Mouse (Mus musculus) kidney, postnatal 25 days (tissue): ENCODE measurements around the gene Gm9803.
"Not testable (repeated sequence)": the region's sequence is repeated elsewhere in the genome, so short reads cannot be mapped to it uniquely, and the experiment has no call there.

Source experiments
- DNase-seq, 2 experiments: peaks; one replicate each; pipeline ENCODE4 v3.0.0; 2021; ENCODE audit warnings: mixed read lengths in 2 of 2

Gene Gm9803

DNA sequence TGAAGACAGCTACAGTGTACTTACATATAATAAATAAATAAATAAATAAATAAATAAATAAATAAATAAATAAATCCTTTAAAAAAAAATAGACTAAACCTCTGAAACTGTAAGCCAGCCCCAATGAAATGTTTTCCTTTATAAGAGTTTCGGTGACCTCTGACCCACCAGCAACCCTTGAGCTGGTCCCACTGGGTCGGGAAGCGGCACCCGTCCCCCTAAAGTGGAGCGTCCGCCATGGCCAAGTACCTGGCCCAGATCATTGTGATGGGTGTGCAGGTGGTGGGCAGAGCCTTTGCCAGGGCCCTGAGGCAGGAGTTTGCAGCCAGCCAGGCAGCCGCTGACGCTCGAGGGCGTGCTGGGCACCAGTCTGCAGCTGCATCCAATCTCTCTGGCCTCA lies at the start of gene Gm9803:
Gm9803 (plus strand) TSS at position 154 of the 400 bp plus-strand sequence.
- DNase-seq, result not testable (repeated sequence)

DNA sequence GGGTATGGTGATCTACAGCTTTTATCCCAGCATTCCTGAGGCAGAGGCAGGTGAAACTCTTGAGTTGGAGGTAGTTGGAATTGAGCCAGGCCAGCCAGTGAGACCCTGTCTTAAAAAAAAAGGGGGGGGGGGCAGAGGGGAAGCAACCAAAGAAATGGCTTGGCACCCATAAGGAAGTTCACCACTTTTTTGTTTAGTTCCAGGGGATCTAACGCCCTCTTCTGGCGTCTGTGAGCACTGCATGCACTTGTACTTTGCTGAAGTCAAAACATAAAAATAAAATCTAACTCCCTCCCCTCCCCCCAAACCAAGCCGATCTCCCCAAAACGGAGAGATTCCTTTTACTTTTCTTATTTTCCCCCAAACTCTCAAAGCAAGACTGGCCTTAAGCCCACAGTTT lies 48.5 kb upstream of the Gm9803 start:
- peak in 1 of 2 experiments; percentile 58 for DNase-seq

DNA sequence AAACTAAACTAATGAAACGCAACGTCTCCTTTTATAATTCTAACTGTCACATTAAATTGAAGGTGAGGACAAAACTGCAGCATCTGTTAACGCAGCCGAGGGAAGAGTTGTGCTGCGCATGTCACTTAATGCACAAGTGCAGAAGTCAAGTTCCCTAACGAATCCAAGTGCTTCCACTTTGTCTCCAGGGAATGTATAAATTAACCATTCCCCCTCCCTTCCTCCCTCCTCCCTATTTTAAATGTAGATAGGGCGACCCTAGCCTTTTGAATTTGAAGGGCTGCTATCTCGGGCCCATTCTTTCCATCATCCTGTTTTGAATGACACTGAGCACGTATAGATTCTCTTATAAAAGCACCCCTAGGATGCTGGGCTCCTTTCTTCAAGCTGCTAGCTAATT lies 46.4 kb upstream of the Gm9803 start:
- DNase-seq, result no peak

DNA sequence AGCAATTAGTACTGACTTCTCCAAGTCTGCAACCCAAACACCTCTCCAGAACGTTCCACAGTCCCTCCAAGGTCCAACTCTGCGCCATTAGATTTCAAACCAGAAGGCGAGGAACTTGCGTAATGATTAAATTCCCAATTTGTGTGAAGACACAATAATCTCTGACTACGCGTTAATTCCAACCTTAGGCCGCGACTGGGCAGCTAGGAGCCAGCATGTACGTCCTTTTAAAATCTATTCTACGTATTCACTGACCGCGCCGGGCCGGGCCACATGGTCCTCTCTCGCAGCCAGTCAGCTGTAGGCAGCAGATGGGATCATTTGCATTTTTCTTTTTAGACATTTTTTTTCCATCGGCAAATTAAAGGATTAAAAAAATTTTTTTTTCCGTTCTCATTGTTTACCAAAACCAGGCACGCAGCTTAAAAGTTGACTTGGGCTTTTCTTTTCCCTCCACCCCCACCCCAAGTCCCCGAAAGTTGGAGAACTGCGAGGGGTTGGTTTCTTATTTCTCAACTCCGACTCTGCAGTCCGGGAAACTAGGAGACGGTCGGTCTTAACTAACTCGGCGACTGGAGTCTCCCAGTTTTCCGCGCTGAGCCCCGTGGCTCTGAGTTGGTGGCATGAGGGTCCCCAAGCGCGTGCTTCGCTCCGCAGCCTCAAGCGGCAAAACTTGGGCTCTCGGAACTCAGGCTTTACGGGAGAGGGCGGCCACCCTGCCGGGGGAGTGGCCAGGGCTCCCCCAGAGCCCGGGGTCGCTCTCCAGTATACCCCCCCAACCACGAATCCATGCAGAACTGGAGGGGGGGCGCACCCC lies 45.8 kb upstream of the Gm9803 start:
- DNase-seq, result peak; percentile 76 to 87

DNA sequence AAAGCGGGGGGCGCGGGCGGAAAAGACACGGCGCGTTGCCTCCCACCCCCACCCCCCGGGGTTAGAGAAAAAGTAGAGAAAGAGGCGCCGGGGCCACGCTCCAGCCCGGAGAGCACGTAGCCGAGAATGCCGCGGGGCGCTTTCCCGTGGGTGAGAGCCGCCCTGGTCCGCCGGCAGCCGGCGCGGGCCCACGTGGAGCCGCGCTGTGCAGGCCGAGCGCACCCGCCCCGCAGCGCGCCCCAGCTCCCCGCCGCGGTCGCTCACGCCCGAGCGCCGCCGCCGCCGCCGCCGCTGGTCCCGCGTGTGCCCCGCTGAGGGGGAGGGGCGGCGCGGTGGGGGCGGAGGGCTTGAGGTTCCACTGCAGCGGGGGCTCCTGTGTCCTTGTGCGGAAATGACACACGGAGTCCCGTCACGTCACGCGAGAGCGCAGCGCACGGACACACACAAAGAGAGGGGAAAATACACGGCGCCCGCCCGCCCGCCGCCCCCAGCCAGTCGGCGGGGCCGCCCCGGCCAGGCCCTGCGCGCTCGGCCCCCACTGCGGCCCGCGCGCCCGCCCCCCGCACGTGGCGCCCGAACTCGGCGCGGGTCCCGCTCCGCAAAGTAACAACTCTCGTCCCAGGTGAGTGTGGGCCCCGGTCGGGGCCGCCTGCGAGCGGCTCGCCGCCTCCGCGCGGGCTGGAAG lies 45.0 kb upstream of the Gm9803 start, which contains the start of gene Bend3:
Bend3 (plus strand) TSS at position 81 of the 685 bp plus-strand sequence.
- DNase-seq, result peak; percentile 52 to 81

DNA sequence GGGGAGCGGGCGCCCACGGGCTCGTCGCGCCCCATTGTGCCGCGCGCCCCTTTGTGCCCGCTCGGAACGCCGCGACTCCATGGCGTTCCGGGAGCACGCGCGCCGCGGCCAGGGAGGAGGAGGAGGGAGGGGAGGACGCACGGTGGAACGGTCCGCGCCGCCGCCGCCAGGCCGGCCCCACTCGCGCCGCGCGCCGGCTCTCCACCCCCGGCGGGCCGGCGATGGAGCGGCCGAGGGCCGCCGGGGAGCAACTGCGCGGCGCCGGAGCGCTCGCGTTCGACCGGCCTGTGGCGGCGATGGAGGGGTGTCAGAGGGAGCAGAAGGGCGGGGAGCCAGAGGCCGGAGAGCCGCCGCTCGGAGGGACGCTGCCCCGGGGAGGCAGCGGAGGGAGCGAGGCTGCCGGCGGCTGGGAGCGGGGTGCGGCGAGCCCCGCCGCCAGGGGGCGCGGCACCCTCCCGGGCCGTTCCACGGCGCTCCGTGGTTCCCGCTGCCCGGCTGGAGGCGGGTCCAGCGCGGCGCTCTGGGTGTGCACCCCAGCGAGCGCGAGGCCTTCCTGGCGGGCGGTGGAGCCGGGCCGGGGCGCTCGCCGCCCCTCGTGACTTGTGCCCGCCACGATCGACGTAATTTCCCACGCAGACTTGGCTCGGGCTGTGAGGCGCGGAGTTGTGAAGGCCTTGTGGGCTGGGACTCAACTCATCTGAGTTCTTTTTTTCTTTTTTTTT lies 44.3 kb upstream of the Gm9803 start:
- peak; percentile 83 to 95 for DNase-seq

DNA sequence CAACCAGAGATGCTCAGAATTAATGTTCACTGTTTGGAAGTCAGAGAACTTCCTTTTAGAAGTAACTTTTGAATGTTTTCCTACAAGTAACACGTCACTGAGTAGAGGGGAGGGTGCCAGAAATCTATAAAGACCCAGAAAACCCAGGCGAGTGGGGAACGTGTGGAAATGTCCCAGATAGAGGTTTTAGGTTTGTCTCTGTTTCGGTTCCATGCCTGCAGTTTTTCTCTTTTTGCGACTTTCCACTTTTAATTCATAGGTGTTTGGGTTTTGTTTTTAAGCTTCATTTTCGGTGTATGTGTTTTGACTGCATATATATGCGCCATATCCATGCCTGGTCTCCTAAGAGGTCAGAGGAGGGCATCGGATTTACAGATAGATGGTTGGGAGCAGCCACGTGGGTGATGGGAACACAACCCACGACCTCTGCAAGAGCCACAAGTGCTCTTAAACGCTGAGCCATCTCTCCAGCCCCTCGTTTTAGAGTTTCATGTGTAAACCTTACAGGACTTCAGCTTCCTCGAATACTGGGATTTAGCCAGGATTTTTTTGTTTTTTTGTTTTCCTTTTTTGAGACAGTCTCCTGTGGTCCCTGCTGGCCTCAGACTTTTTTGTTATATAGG lies 43.5 kb upstream of the Gm9803 start:
- no peak for DNase-seq

DNA sequence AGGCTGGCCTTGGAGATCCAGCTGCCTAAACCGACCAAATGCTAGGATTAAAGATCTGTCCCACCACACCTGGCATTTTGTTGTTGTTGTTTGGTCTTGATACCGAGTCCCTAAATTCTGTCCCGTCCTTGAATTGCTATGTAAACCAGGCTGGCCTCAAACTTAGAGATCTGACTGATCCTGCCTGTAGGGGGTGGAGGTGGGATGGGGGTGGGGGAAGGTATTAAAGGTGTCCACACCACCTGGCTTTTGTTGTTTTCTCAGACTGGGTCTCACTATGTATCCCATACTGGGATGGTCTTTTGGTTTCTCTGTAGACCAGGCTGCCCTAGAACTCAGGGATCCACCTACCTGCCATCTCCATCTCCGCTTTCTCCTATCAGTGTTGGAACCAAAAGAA lies 42.7 kb upstream of the Gm9803 start:
- no peak for DNase-seq

DNA sequence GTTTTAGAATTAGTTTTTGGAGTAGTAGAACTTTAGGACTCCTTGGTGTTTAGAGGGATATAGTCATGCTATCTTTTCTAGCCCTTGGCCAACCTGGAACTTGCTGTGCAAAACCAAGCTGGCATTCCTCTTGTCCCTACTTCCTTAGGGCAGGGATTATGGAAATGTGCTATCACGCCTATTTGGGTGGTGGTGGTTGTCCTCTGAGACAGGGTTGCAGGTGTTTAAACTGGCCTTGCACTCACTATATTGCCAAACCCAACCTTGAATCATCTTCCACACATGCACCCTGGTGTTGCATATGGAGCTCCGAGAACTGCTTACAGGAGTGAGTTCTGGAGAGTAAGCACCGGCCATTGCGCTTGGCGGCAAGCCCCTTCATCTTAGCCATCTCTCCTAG lies 41.9 kb upstream of the Gm9803 start:
- DNase-seq, result no peak

DNA sequence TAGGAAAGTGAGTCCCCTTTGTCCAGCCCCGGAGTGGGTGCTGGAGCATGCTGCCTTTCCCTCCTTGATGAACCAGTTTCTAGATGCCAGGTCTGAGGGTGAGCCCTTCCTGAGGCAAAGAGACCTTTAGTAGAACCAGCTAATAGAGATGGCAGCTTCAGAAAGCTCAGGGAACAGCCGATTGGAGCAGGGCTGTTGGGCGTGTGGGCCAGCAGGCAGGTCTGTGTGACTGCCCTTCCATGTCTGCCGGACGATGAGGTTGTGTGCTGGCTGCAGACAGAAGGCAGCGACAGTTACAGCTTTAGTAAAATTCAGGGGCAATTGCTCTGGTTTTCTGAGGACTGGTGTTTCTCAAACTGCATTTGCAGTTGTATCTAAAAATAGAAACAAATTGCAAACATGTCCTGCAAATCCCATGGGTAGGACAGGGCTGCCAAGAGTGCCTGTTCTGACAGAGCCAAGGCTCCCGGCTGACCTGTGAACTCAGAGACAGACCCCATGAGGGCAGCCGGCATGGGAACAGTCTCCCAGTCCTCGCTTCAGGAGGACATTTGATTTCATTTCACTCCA lies 40.4 kb upstream of the Gm9803 start:
- DNase-seq, result peak; percentile 27 to 75

DNA sequence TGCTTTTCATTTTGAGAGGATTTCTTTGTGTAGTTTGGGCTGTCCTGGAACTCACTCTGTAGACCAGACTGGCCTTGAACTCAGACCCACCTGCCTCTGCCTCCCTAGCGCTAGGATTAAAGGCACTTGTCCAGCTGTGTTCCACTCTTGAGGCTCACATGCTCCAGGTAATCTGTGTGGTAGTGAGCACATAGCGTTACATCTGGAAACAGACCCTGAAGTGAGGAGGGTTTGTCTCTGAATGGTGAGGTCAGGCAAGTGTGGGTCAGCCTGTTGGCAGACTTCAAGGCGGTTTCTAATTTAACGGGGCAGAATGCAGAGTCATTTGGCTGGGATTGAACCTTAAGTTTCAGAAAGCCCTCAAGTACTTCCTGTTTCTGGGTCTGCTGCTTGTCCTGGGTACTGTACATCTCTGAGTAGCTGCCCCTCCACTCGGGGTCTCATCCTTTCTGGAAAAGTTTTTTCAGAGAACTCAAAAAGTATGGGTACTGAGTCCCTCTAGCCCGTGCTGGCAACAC lies 38.1 kb upstream of the Gm9803 start:
- no peak for DNase-seq

DNA sequence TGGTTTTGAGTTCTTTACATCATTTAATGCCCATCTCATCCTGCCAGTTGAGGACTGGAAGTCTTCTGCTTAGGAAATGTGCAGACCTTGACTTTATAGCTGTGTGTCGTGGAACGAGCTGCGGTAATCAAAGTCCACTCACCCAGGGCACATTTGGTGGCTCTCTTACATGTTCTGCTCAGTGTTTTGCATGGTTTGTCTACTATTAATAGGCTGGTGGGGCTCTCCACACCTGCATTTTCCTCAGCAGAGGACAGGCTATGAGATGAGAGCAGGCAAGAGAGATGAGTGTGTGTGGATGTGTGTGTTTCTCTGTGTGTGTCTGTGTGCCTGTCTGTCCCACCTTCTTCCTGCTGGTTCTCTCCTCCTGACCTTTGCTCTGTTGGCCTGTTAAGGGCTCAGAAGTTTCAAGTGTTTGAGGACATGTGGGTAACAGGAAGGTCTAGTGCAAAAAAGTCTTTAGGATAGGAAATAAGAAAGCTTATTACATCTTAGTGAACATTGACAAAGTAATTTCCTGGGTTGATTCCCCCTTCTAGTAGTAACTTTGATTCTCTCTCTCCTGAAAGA lies 36.4 kb upstream of the Gm9803 start:
- DNase-seq, result no peak

DNA sequence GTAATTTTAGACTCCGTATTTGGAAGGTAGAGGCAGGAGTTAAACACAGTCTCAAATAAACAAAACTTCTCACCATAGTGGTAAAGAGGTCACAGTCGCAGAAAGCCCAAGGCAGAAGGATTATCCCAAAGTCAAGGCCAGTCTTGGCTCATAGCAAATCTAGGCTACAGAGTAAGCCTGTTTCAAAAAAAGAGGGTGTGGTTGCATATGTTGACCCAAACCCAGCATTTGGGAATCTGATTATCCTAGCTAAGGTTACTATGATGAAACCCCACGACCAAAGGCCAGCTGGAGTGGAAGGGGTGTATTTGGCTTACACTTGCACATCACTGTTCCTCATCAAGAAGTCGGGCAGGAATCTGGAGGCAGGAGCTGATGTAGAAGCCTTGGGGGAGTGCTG lies 35.6 kb upstream of the Gm9803 start:
- DNase-seq, result no peak

DNA sequence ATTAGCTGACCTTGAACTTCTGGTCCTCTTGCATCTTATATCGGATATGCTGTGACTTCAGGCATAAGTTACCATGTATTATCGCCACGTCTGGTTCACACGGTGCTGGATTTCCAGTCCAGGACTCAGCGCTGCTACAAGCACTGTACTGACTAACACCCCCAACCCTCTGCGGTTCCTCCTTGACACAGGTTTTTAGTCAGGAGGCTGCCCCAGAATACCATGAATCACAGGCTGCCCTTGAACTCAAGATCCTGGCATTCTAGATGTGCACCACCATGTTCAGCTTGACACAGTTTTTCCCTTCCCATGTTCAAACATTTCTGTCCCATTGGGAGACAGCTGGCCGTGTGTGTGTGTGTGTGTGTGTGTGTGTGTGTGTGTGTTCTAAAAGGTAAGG lies 34.7 kb upstream of the Gm9803 start:
- DNase-seq, result no peak

DNA sequence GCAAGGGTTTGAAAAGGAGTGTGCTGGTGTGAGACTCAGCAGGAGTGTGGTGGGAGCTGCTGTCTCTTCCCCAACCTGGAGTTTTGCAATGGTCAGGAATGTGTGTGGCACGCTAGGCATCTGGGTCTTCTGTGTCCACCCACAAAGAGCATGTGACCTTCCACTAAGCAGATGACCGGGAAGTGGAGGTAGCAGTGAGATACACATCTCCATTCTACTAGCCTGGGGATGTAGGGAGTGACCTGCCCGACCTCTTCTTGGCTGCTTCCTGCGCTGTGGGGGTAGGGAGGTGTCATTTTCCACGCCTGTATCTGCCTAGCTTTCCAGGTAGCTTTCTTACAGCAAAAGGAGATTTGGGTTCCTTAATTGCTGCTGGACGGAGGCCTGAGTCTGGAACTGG lies 34.3 kb upstream of the Gm9803 start:
- peak; percentile 57 to 70 for DNase-seq

DNA sequence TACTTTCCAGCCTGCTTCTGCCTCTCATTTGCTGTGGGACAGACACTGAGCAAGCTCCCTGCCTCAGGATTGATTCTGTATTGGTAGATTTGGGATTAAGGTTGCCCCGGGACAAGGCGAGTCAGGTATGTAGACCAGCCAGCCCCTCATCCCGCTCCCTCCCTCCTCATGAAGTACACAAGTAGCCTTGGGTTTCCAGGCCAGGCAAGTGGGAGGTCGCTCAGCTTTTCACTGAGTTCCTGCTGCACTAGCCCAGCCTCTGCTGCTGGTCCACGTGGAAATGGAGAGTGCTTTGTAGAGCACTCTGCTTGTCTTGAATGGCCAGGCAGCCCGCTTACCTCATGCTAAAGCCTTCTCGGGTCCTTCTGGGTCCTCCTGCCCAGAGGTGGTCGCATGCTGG lies 33.9 kb upstream of the Gm9803 start:
- no peak for DNase-seq

DNA sequence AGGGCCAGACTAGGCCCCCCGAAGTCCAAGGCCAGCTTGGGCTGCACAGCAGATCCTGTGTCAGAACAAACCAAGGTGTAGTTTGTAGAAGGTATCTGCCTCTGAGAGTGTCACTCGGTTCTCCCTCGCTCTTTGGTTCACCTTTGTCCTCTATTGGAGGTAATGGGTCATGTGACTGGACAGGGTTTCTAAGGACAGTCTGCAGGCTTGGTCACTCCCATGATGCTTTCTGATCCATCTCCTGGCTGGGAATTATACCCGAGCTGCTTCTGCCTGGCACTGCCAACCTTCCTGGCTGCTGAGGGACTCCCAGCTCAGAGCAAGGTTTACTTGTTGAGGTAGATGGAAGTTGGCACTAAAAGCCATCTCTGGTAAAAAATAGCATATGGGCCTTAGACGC lies 33.0 kb upstream of the Gm9803 start:
- peak; percentile 65 to 88 for DNase-seq

DNA sequence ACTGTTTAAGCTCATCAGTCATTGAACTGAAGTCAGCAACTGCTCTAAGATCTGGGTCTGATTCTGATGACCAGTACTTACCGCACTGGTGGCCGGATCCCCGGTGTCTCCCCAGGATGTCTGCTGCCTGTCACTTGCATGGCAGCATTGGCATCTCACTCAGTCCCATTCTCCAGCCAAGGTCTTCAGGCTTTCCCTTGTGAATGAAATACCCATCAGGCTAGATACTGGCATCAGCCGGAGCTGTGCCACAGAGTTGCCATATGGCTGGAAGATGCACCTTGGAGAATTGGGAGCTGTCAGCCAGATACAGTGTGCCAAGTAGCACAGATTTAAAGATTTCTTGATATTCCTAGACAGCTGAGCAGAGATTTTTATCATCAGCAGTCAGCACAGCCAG lies 21.3 kb upstream of the Gm9803 start:
- no peak for DNase-seq

DNA sequence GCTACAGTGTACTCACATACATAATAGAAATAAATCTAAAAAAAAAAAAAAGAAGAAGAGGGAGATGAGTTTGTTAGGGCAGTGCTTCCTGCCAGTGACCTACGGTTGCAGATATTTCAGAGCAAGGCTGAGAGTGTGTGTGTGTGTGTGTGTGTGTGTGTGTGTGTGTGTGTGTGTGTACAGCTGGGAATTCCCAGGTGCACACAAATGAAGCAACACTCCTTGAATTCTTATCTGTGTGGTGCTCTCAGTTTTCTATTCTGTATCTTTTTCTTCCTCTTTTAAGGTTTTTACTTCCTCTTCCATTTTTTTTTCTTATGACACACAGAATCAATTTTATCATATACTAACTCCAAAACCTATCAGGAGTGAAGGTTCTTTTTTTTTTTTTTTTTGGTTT lies 19.6 kb upstream of the Gm9803 start:
- DNase-seq, result no peak

DNA sequence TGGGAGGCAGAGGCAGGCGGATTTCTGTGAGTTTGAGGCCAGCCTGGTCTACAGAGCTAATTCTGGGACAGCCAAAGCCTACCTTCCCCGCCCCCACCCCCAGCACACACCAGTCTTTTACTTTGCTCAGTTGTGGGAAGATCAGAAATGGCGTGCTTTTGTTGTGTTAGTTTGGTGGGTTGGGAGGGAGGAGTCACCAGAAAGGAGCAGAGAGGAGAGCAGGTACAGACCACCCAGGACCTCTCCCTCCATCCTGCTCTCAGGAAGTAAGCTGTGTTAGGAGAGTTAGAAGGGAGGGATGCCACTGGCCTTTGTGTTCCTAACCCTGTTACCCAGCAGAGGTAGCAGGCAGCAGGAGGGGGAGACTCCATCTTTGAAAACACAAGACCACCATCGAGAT lies 16.8 kb upstream of the Gm9803 start:
- no peak for DNase-seq

DNA sequence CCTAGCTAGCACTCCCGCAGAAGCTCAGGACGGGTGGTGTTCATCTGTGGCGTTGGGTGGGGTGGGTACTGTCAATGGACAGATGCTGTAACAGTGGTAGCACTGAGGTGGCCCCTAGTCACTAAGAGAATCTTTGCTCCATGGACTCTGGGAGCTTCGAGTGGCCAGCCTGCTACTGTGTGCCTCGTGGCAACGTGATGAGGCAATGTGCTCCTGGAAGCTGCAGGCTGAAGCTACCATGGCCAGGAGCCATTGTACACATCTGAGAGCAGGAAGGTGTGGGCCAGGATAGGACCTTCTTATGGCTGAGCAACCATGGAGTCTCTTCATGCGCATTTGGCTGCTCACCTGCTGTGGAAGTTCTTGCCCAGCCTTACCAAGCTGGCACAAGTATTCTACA lies 14.7 kb upstream of the Gm9803 start:
- DNase-seq, result no peak

DNA sequence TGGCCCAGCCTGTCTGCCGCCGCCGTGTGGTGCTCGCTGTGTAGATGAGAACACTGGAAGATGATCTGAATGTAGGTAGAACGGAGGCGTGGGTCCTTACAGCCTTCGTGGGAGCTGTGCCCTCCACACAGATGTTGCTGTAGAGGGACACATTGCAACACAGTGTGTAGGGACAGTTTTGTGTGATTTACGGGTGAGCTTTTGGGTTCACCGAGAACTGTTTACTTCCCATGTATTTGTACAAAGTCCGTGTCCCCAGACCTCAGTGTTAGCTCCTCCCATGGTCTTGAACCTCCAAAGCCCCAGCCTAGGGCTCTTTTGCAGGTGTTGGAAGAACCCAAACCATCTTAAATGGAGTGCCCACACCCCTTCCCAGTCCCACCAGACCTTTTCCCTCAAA lies 10.9 kb upstream of the Gm9803 start:
- no peak for DNase-seq
